In the genomic region with DNA sequence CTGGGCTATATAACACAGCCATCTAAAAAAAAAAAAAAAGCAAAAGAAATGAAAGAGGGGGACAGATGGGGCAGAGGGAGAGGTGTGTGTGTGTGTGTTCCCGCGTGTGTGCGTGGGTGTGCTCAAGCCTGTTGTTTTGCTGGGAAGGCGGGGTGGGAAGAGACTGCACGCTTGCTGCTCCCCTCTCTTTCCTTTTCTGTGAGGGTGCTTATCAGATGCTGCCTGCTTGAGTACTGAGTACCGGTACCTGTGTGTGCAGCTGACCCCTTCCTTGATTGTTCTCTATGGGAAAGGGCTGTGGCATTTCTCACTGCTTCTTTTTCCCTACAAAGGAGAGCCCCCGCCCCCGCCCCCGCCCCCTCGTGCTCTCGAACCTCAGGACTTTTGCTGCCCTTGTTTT, we compare ENCODE assay signal across 10 mouse cellular contexts. TPM values are rescaled to one million over a fixed set of nuclear protein-coding genes. Genes with fewer than 3 reads are reported as not detected.
DNase-seq lines count a peak whose midpoint lies in the region; ATAC-seq and TF ChIP-seq lines count a peak whose summit lies in the region.
"Had no signal": no experiment of that assay in that cellular context is flagged by ENCODE, and none has a peak within 500 bp of the region (broad histone marks: within the 10 kb centered on the region; RNA-seq: fewer than 3 reads in every experiment).

No protein-coding gene starts in this region.

- peaks cover 6% of the 10 kb centered on the region; the same call in 1 of the 2 replicates for H3K36me3 ChIP-seq in heart, embryonic 12.5 days
- H3K36me3 ChIP-seq in G1E (replicated peaks) = peaks cover 51% of the 10 kb centered on the region
- H3K36me3 ChIP-seq in forebrain, embryonic 15.5 days = no peaks in the 10 kb centered on the region
- H3K36me3 ChIP-seq: embryonic facial prominence, embryonic 12.5 days had no signal

- peak overlapping the region; percentile 23 for H3K4me3 ChIP-seq in heart, embryonic 12.5 days
- peak overlapping the region; percentile 28; the same call in 1 of the 2 replicates for H3K4me3 ChIP-seq in G1E (ENCODE audit: low read depth, low read length)
- no peak overlapping the region for H3K4me3 ChIP-seq in forebrain, embryonic 15.5 days
- no peak overlapping the region for H3K4me3 ChIP-seq in left cerebral cortex, adult 2 months
- H3K4me3 ChIP-seq: embryonic facial prominence, embryonic 12.5 days had no signal

- intact Hi-C loops in heart, postnatal 10 days (cut with DNase I) = no loop called here
- intact Hi-C loops in left cerebral cortex, adult 2 months (cut with DNase I) = no loop called here

- no peak for DNase-seq in heart, postnatal 10 days
- peak; percentile 60 for DNase-seq in layer of hippocampus, adult 9-11 months
- no peak for DNase-seq in layer of hippocampus, postnatal 10 days (ENCODE audit: low spot score in 2 of 2)
- DNase-seq in G1E (ENCODE audit: low spot score) = no peak
- DNase-seq in embryo, embryonic 10.5 days (ENCODE audit: low spot score) = no peak
- DNase-seq in left cerebral cortex, adult 2 months (ENCODE audit: extremely low spot score in 1 of 2, low spot score in 2 of 2) = no peak
- DNase-seq: gastrocnemius, postnatal 36 days had no signal

- peak overlapping the region; percentile 47; the same call in 1 of the 2 replicates for H3K27ac ChIP-seq in heart, embryonic 12.5 days (ENCODE audit: poor library complexity, severe bottlenecking)
- H3K27ac ChIP-seq in forebrain, embryonic 15.5 days (replicated peaks) = no peak overlapping the region
- no peak overlapping the region for H3K27ac ChIP-seq in left cerebral cortex, adult 2 months
- H3K27ac ChIP-seq: embryonic facial prominence, embryonic 12.5 days had no signal

- H3K4me2 ChIP-seq in heart, embryonic 12.5 days = peak overlapping the region; percentile 62
- H3K4me2 ChIP-seq in forebrain, embryonic 15.5 days (replicated peaks) = peak overlapping the region; percentile 6; the same call in 1 of the 2 replicates
- H3K4me2 ChIP-seq: embryonic facial prominence, embryonic 12.5 days had no signal

- H3K9me3 ChIP-seq in heart, embryonic 12.5 days (replicated peaks) = peaks cover 8% of the 10 kb centered on the region
- peaks cover 6% of the 10 kb centered on the region; the same call in 1 of the 2 replicates for H3K9me3 ChIP-seq in G1E (replicated peaks)
- no peaks in the 10 kb centered on the region for H3K9me3 ChIP-seq in forebrain, embryonic 15.5 days
- H3K9me3 ChIP-seq: embryonic facial prominence, embryonic 12.5 days had no signal

- WGBS in heart, embryonic 12.5 days = 41% methylated on average over 11 of the region's 11 CpGs
- 40% methylated on average over 11 of the region's 11 CpGs for WGBS in forebrain, embryonic 15.5 days

- peaks cover 51% of the 10 kb centered on the region for H3K4me1 ChIP-seq in heart, embryonic 12.5 days (replicated peaks)
- H3K4me1 ChIP-seq in G1E (ENCODE audit: insufficient read depth, low read depth, low read length) = peaks cover 58% of the 10 kb centered on the region
- H3K4me1 ChIP-seq in forebrain, embryonic 15.5 days = peaks cover 14% of the 10 kb centered on the region

- H3K9ac ChIP-seq in heart, embryonic 12.5 days = peak overlapping the region; percentile 58; the same call in 1 of the 2 replicates
- no peak overlapping the region for H3K9ac ChIP-seq in forebrain, embryonic 15.5 days (replicated peaks)
- H3K9ac ChIP-seq: embryonic facial prominence, embryonic 12.5 days had no signal

- TF ChIP-seq CTCF in G1E (IDR thresholded peaks at IDR 0.05; ENCODE audit: low read depth, low read length) = no peak
- TF ChIP-seq CTCF in left cerebral cortex, adult 2 months (IDR thresholded peaks at IDR 0.05) = no peak

- ATAC-seq in heart, embryonic 12.5 days (ENCODE audit: insufficient number of reproducible peaks, low FRiP score) = no peak
- peak; percentile 77 for ATAC-seq in G1E (ENCODE audit: extremely low read depth, insufficient number of reproducible peaks, low FRiP score, poor library complexity, severe bottlenecking)
- no peak; the same call in 1 of the 2 replicates for ATAC-seq in forebrain, embryonic 15.5 days (replicated peaks)

- no peaks in the 10 kb centered on the region for H3K27me3 ChIP-seq in heart, embryonic 12.5 days (replicated peaks)
- no peaks in the 10 kb centered on the region for H3K27me3 ChIP-seq in G1E (ENCODE audit: insufficient read depth, low read length)
- no peaks in the 10 kb centered on the region for H3K27me3 ChIP-seq in forebrain, embryonic 15.5 days
- H3K27me3 ChIP-seq: embryonic facial prominence, embryonic 12.5 days had no signal

RNA-seq across cellular contexts. Expression of gene Atp2b1, which starts 15.9 kb away (rescaled TPM):
- polyA plus RNA-seq in heart, embryonic 12.5 days (2016; fragmentation: Nextera tagmentation; extraction: Ambion mirVana) = 101 TPM in 2 replicates
- total RNA-seq in heart, postnatal 10 days (2021) = 10 to 100 TPM; 73.3 to 76.6 TPM
- total RNA-seq in layer of hippocampus, postnatal 10 days (2021) = 1,000 to 10,000 TPM; 1,022 to 1,059 TPM
- total RNA-seq in G1E (2014; fragmentation: Nextera tagmentation) (118 and 160 TPM in 2 replicates), G1E (2017) (55.4 and 65.1 TPM in 2 replicates)
- polyA plus RNA-seq in G1E (2012) = 18.1 and 18.5 TPM in 2 replicates
- polyA plus RNA-seq in forebrain, embryonic 15.5 days (2015; fragmentation: Nextera tagmentation; extraction: Ambion mirVana) = 169 and 176 TPM in 2 replicates
- total RNA-seq in left cerebral cortex, adult 2 months (2021) = 100 to 1,000 TPM; 686 to 742 TPM

Comparison
In these comparisons a context has a peak if more than half of its experiments do, and no peak if none do; other contexts are left out.
1. H3K4me3 ChIP-seq: peak in heart, embryonic 12.5 days (single experiment) and G1E (single experiment); none in forebrain, embryonic 15.5 days (single experiment) and left cerebral cortex, adult 2 months (single experiment).
2. RNA of gene Atp2b1, which starts 15.9 kb away (total RNA-seq): 1,022 to 1,059 TPM in layer of hippocampus, postnatal 10 days and 686 to 742 TPM in left cerebral cortex, adult 2 months; 55.4 to 160 TPM in G1E and 73.3 to 76.6 TPM in heart, postnatal 10 days; every median in the first group is over 4 times any median in the second.